Comparison of ENCODE assay signal across 8 mouse cellular contexts in genomic region chr10:62508459-62508858, GRCm38 (mm10). TPM values are rescaled to one million over a fixed set of nuclear protein-coding genes. Genes with fewer than 3 reads are reported as not detected.
DNase-seq lines count a peak whose midpoint lies in the region; ATAC-seq and TF ChIP-seq lines count a peak whose summit lies in the region.

No protein-coding gene starts in this region.

- no peaks in the 10 kb centered on the region for H3K9me3 ChIP-seq in embryonic facial prominence, embryonic 13.5 days
- no peaks in the 10 kb centered on the region for H3K9me3 ChIP-seq in heart, embryonic 16.5 days (replicated peaks; ENCODE audit: control insufficient read depth, low read length)
- H3K9me3 ChIP-seq in midbrain, embryonic 10.5 days (replicated peaks), result no peaks in the 10 kb centered on the region

- H3K9ac ChIP-seq in embryonic facial prominence, embryonic 13.5 days, result peak overlapping the region; percentile 59; the same call in 1 of the 2 replicates
- H3K9ac ChIP-seq in heart, embryonic 16.5 days (ENCODE audit: low read length), result peak overlapping the region; percentile 45; the same call in 1 of the 2 replicates

- peak overlapping the region; percentile 75 for H3K4me3 ChIP-seq in gastrocnemius, adult 2 months
- peak overlapping the region; percentile 33 for H3K4me3 ChIP-seq in embryonic facial prominence, embryonic 13.5 days
- H3K4me3 ChIP-seq in heart, embryonic 16.5 days (ENCODE audit: low read length), result peak overlapping the region; percentile 42
- peak overlapping the region; percentile 43 for H3K4me3 ChIP-seq in midbrain, embryonic 10.5 days

- H3K27ac ChIP-seq in gastrocnemius, adult 2 months, result peak overlapping the region; percentile 92
- H3K27ac ChIP-seq in embryonic facial prominence, embryonic 13.5 days, result no peak overlapping the region
- peak overlapping the region; percentile 45 for H3K27ac ChIP-seq in heart, embryonic 16.5 days (ENCODE audit: low read length)
- peak overlapping the region; percentile 28; the same call in 1 of the 2 replicates for H3K27ac ChIP-seq in midbrain, embryonic 10.5 days (replicated peaks)

- peak; percentile 44 for DNase-seq in gastrocnemius, adult 2 months
- no peak for DNase-seq in gastrocnemius, adult 8-10 months (ENCODE audit: low spot score in 2 of 2)
- DNase-seq in kidney, postnatal 14 days, result peak; percentile 64
- no peak for DNase-seq in midbrain, embryonic 10.5 days (ENCODE audit: low spot score)
- no peak for DNase-seq in cerebellum, adult 11-12 months
- DNase-seq in urinary bladder, adult 18-20 months (ENCODE audit: low spot score in 2 of 2), result no peak

- H3K27me3 ChIP-seq in embryonic facial prominence, embryonic 13.5 days, result peaks cover 23% of the 10 kb centered on the region
- no peaks in the 10 kb centered on the region for H3K27me3 ChIP-seq in heart, embryonic 16.5 days (ENCODE audit: control insufficient read depth, insufficient read depth, low read length)
- H3K27me3 ChIP-seq in midbrain, embryonic 10.5 days (ENCODE audit: low read depth, poor library complexity, severe bottlenecking), result peaks cover 27% of the 10 kb centered on the region

- TF ChIP-seq CTCF in gastrocnemius, adult 2 months (IDR thresholded peaks at IDR 0.05), result no peak

- H3K36me3 ChIP-seq in embryonic facial prominence, embryonic 13.5 days, result no peaks in the 10 kb centered on the region
- no peaks in the 10 kb centered on the region for H3K36me3 ChIP-seq in heart, embryonic 16.5 days (ENCODE audit: control insufficient read depth, insufficient read depth)
- H3K36me3 ChIP-seq in midbrain, embryonic 10.5 days, result no peaks in the 10 kb centered on the region

- no peak for ATAC-seq in embryonic facial prominence, embryonic 13.5 days (ENCODE audit: insufficient number of reproducible peaks, insufficient read depth, low FRiP score, low TSS enrichment, low read depth)
- peak; percentile 37; the same call in 1 of the 2 replicates for ATAC-seq in heart, embryonic 16.5 days (replicated peaks; ENCODE audit: extremely low read depth, insufficient read depth, low FRiP score)

- peak overlapping the region; percentile 64 for H3K4me2 ChIP-seq in embryonic facial prominence, embryonic 13.5 days
- peak overlapping the region; percentile 74 for H3K4me2 ChIP-seq in heart, embryonic 16.5 days (ENCODE audit: low read depth, low read length)

- H3K4me1 ChIP-seq in embryonic facial prominence, embryonic 13.5 days, result 0 out of 2 replicates have a peak, but pooled peaks cover 6% of the 10 kb centered on the region
- 0 out of 2 replicates have a peak, but pooled peaks cover 2% of the 10 kb centered on the region for H3K4me1 ChIP-seq in heart, embryonic 16.5 days (ENCODE audit: control insufficient read depth, insufficient read depth, low read length)
- H3K4me1 ChIP-seq in midbrain, embryonic 10.5 days, result peaks cover 12% of the 10 kb centered on the region

- intact Hi-C loops in gastrocnemius, adult 2 months (cut with DNase I), result no loop called here

- 6% methylated on average over 11 of the region's 11 CpGs for WGBS in embryonic facial prominence, embryonic 13.5 days
- WGBS in heart, embryonic 16.5 days, result 5% methylated on average over 11 of the region's 11 CpGs
- WGBS in midbrain, embryonic 10.5 days, result 16% methylated on average over 11 of the region's 11 CpGs

RNA-seq across cellular contexts. Expression of gene Srgn, which starts 18.8 kb away (rescaled TPM):
- total RNA-seq in gastrocnemius, adult 2 months (2021), result 10 to 100 TPM; 12.9 to 19.7 TPM
- 10 to 100 TPM in 1 of 4 experiments, 1 to 10 TPM in 3; 7.1 to 11.8 (median 8.6) TPM for total RNA-seq in gastrocnemius, adult 8-10 months (2022)
- 9.7 and 11.5 TPM in 2 replicates for polyA plus RNA-seq in embryonic facial prominence, embryonic 13.5 days (2015; fragmentation: Nextera tagmentation; extraction: Ambion mirVana)
- 18.6 and 28.8 TPM in 2 replicates for polyA plus RNA-seq in heart, embryonic 16.5 days (2015; fragmentation: Nextera tagmentation; extraction: Ambion mirVana)
- polyA plus RNA-seq in midbrain, embryonic 10.5 days (2016; fragmentation: Nextera tagmentation; extraction: Ambion mirVana), result 2.9 and 3.9 TPM in 2 replicates

RNA-seq across cellular contexts. Expression of gene Vps26a, which starts 21.9 kb away (rescaled TPM):
- total RNA-seq in gastrocnemius, adult 2 months (2021), result 10 to 100 TPM; 30.1 to 30.4 TPM
- 10 to 100 TPM; 27.5 to 31.7 (median 29.6) TPM for total RNA-seq in gastrocnemius, adult 8-10 months (2022)
- 76.0 and 76.5 TPM in 2 replicates for polyA plus RNA-seq in embryonic facial prominence, embryonic 13.5 days (2015; fragmentation: Nextera tagmentation; extraction: Ambion mirVana)
- 73.4 and 80.2 TPM in 2 replicates for polyA plus RNA-seq in heart, embryonic 16.5 days (2015; fragmentation: Nextera tagmentation; extraction: Ambion mirVana)
- 91.9 and 94.1 TPM in 2 replicates for polyA plus RNA-seq in midbrain, embryonic 10.5 days (2016; fragmentation: Nextera tagmentation; extraction: Ambion mirVana)

RNA-seq across cellular contexts. Expression of gene Supv3l1, which starts 58.9 kb away (rescaled TPM):
- total RNA-seq in gastrocnemius, adult 2 months (2021), result 10 to 100 TPM; 14.5 to 21.4 TPM
- 10 to 100 TPM; 15.1 to 19.9 (median 17.7) TPM for total RNA-seq in gastrocnemius, adult 8-10 months (2022)
- polyA plus RNA-seq in embryonic facial prominence, embryonic 13.5 days (2015; fragmentation: Nextera tagmentation; extraction: Ambion mirVana), result 25.3 and 26.2 TPM in 2 replicates
- polyA plus RNA-seq in heart, embryonic 16.5 days (2015; fragmentation: Nextera tagmentation; extraction: Ambion mirVana), result 29.2 and 29.9 TPM in 2 replicates
- 30.9 and 32.3 TPM in 2 replicates for polyA plus RNA-seq in midbrain, embryonic 10.5 days (2016; fragmentation: Nextera tagmentation; extraction: Ambion mirVana)

RNA-seq across cellular contexts. Expression of gene 4930507D05Rik, which starts 59.2 kb away (rescaled TPM):
- total RNA-seq in gastrocnemius, adult 2 months (2021), result under 1 TPM; 0.11 to 0.13 TPM
- not detected for total RNA-seq in gastrocnemius, adult 8-10 months (2022)
- 0.60 and 0.73 TPM in 2 replicates for polyA plus RNA-seq in embryonic facial prominence, embryonic 13.5 days (2015; fragmentation: Nextera tagmentation; extraction: Ambion mirVana)
- 0.35 and 0.66 TPM in 2 replicates for polyA plus RNA-seq in heart, embryonic 16.5 days (2015; fragmentation: Nextera tagmentation; extraction: Ambion mirVana)
- 0.66 and 1.0 TPM in 2 replicates for polyA plus RNA-seq in midbrain, embryonic 10.5 days (2016; fragmentation: Nextera tagmentation; extraction: Ambion mirVana)

Comparison
In these comparisons a context has a peak if more than half of its experiments do, and no peak if none do; other contexts are left out.
1. DNase-seq: peak in gastrocnemius, adult 2 months (single experiment) and kidney, postnatal 14 days (single experiment); none in gastrocnemius, adult 8-10 months (0 of 2), midbrain, embryonic 10.5 days (single experiment), cerebellum, adult 11-12 months (single experiment) and urinary bladder, adult 18-20 months (0 of 2).
2. Peak in every context shown above with its lines, with median percentiles within 50 percentile points of each other: H3K4me3 ChIP-seq.